8 mouse cellular contexts compared by ENCODE assay signal in the genomic region with DNA sequence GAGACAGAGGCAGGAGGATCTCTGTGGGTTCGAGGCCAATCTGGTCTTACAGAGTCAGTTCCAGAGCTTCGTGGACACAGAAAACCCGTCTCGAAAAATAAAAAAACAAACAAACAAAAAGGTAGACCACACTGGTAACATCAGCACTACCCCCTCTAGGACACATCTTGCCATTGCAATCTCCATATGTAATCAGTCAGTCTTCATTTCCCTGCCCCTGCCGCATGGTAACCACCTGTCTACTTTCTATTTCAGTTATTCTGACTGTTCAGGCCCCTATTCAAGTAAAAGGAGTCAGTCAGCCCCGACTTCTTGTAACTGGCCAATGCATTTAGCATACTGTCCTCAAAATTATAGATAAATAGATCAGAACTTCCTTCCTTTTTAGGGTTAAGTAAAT. TPM values are rescaled to one million over a fixed set of nuclear protein-coding genes. Genes with fewer than 3 reads are reported as not detected.
A peak's percentile ranks its signal among the peaks of the same experiment; 100 is the strongest.
DNase-seq lines count a peak whose midpoint lies in the region; ATAC-seq and TF ChIP-seq lines count a peak whose summit lies in the region.

No protein-coding gene starts in this region.

- 78% methylated on average over 6 of the region's 6 CpGs for WGBS in forebrain, embryonic 13.5 days
- WGBS in liver, embryonic 16.5 days (ENCODE audit: insufficient replicate concordance), result 32% methylated on average over 6 of the region's 6 CpGs

- H3K4me1 ChIP-seq in ES-E14 (ENCODE audit: control insufficient read depth in 2 of 2, insufficient read depth in 2 of 2, low read length in 2 of 2, poor library complexity in 1 of 2), result no peaks in the 10 kb centered on the region; a peak in 1 of 4 replicates
- peaks cover 16% of the 10 kb centered on the region for H3K4me1 ChIP-seq in forebrain, embryonic 13.5 days
- peaks cover 25% of the 10 kb centered on the region for H3K4me1 ChIP-seq in liver, embryonic 16.5 days (ENCODE audit: control insufficient read depth, low read depth, low read length)

- peak overlapping the region; percentile 84 for H3K4me2 ChIP-seq in forebrain, embryonic 13.5 days
- H3K4me2 ChIP-seq in liver, embryonic 16.5 days (ENCODE audit: low read depth, low read length), result peak overlapping the region; percentile 67

- ATAC-seq in forebrain, embryonic 13.5 days, result no peak
- no peak for ATAC-seq in liver, embryonic 16.5 days (ENCODE audit: low read depth)

- in situ Hi-C loops in ES-E14 (cut with MboI; ENCODE audit: low sequenced_read_pairs in 2 of 2, unreplicated experiment in 2 of 2), result no loop called here

- intact Hi-C loops in left cerebral cortex, postnatal 10 days (cut with DNase I), result no loop called here

- H3K9ac ChIP-seq in ES-E14 (ENCODE audit: insufficient read depth, low read depth, low read length, poor library complexity, severe bottlenecking), result peak overlapping the region; percentile 24; the same call in 1 of the 2 replicates
- H3K9ac ChIP-seq in forebrain, embryonic 13.5 days, result peak overlapping the region; percentile 72; the same call in 1 of the 2 replicates
- H3K9ac ChIP-seq in liver, embryonic 16.5 days (ENCODE audit: low read depth, low read length), result peak overlapping the region; percentile 73

- H3K9me3 ChIP-seq in ES-E14 (ENCODE audit: control insufficient read depth, insufficient read depth, low read depth, low read length), result no peaks in the 10 kb centered on the region
- H3K9me3 ChIP-seq in forebrain, embryonic 13.5 days (replicated peaks), result no peaks in the 10 kb centered on the region
- no peaks in the 10 kb centered on the region for H3K9me3 ChIP-seq in liver, embryonic 16.5 days (replicated peaks; ENCODE audit: control insufficient read depth, low read length)

- H3K27ac ChIP-seq in ES-E14 (ENCODE audit: insufficient read depth, low read depth, low read length, poor library complexity, severe bottlenecking), result no peak overlapping the region
- H3K27ac ChIP-seq in forebrain, embryonic 13.5 days, result no peak overlapping the region
- H3K27ac ChIP-seq in liver, embryonic 16.5 days (ENCODE audit: low read length), result no peak overlapping the region

- DNase-seq in kidney, adult 9 months, result peak; percentile 12
- no peak for DNase-seq in kidney, postnatal 14 days
- DNase-seq in ES-E14 (ENCODE audit: low read depth, low spot score), result no peak
- DNase-seq in Muller cell, postnatal 12 days (ENCODE audit: inconsistent ontology term), result no peak
- DNase-seq in left cerebral cortex, postnatal 10 days (ENCODE audit: extremely low spot score in 1 of 2, low spot score in 2 of 2), result no peak
- DNase-seq in layer of hippocampus, adult 9-10 months (ENCODE audit: low spot score), result no peak

- H3K36me3 ChIP-seq in ES-E14 (ENCODE audit: control insufficient read depth, insufficient read depth, low read length, poor library complexity, severe bottlenecking), result peaks cover 4% of the 10 kb centered on the region
- peaks cover 21% of the 10 kb centered on the region for H3K36me3 ChIP-seq in forebrain, embryonic 13.5 days (ENCODE audit: poor library complexity, severe bottlenecking)
- H3K36me3 ChIP-seq in liver, embryonic 16.5 days (ENCODE audit: control insufficient read depth, insufficient read depth), result peaks cover under 1% of the 10 kb centered on the region; the same call in 1 of the 2 replicates

- H3K27me3 ChIP-seq in forebrain, embryonic 13.5 days, result no peaks in the 10 kb centered on the region
- no peaks in the 10 kb centered on the region for H3K27me3 ChIP-seq in liver, embryonic 16.5 days (ENCODE audit: control insufficient read depth, insufficient read depth, low read depth, low read length)

- peak overlapping the region; percentile 91 to 97 for H3K4me3 ChIP-seq in ES-E14 (ENCODE audit: insufficient read depth in 1 of 2, low read depth in 1 of 2, low read length in 2 of 2, poor library complexity in 1 of 2, severe bottlenecking in 1 of 2)
- H3K4me3 ChIP-seq in forebrain, embryonic 13.5 days, result peak overlapping the region; percentile 87
- peak overlapping the region; percentile 80 for H3K4me3 ChIP-seq in liver, embryonic 16.5 days (ENCODE audit: low read depth, low read length)

TF ChIP-seq in ES-E14, 5 proteins besides CTCF, POLR2A, EP300 and RAD21:
- TF ChIP-seq CHD2 (IDR thresholded peaks at IDR 0.05; ENCODE audit: low read depth, low read length), result no peak
- no peak for TF ChIP-seq ZNF384 (IDR thresholded peaks at IDR 0.05; ENCODE audit: low read depth, low read length)
- no peak for TF ChIP-seq ZC3H11A (IDR thresholded peaks at IDR 0.05; ENCODE audit: borderline replicate concordance, low read depth, low read length)
- TF ChIP-seq MAFK (IDR thresholded peaks at IDR 0.05; ENCODE audit: insufficient read depth, low read depth, low read length), result no peak
- TF ChIP-seq HCFC1 (IDR thresholded peaks at IDR 0.05; ENCODE audit: borderline replicate concordance, insufficient read depth, low read length), result no peak
TF ChIP-seq in ES-E14: peak in this region for 0.

RNA-seq across cellular contexts. Expression of gene Polr1a, which starts 1.0 kb away (rescaled TPM):
- total RNA-seq in ES-E14 (2012; rRNA removed), result 111 and 128 TPM in 2 replicates
- polyA plus RNA-seq in forebrain, embryonic 13.5 days (2015; fragmentation: Nextera tagmentation; extraction: Ambion mirVana), result 19.2 and 25.2 TPM in 2 replicates
- polyA plus RNA-seq in liver, embryonic 16.5 days (2015; fragmentation: Nextera tagmentation; extraction: Ambion mirVana), result 13.8 and 14.3 TPM in 2 replicates
- total RNA-seq in left cerebral cortex, postnatal 10 days (2021), result 10 to 100 TPM; 33.5 to 37.2 TPM

RNA-seq across cellular contexts. Expression of gene Ptcd3, which starts 1.3 kb away (rescaled TPM):
- total RNA-seq in ES-E14 (2012; rRNA removed), result 196 and 218 TPM in 2 replicates
- polyA plus RNA-seq in forebrain, embryonic 13.5 days (2015; fragmentation: Nextera tagmentation; extraction: Ambion mirVana), result 98.1 and 112 TPM in 2 replicates
- 47.5 and 50.9 TPM in 2 replicates for polyA plus RNA-seq in liver, embryonic 16.5 days (2015; fragmentation: Nextera tagmentation; extraction: Ambion mirVana)
- total RNA-seq in left cerebral cortex, postnatal 10 days (2021), result 10 to 100 TPM; 70.2 to 76.2 TPM
